Mouse (Mus musculus): Measurements from ENCODE around the gene Gpr26.

Gpr26 gene

GRCm38 (mm10) chr7:132025591-132025990 is 59.3 kb downstream of the Gpr26 start:
- DNase-seq (ENCODE audit: low read depth, low spot score), result no peak

DNA sequence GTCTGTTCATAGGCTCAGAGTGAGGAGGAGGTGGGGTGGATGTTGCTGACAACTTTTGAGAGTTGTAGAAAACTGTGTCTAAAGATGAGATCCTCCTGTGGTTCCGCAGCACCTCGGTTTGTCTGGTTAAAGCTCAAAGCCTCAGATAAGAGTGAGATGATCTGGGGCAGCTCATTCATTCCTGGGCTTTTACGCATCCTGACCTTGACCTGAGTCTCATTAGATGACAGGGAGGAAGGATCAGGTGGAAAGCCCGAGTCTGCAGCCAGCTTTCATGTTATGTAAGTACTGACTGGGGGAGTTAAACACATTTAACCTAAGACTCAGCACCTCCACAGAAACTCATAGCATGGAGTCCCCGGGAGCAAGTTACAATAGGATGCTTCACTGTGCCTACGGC is 60.4 kb downstream of the Gpr26 start:
- no peak for DNase-seq (ENCODE audit: low read depth, low spot score)

GRCm38 (mm10) chr7:132031940-132032531 is 65.8 kb downstream of the Gpr26 start:
- no peak for DNase-seq (ENCODE audit: low read depth, low spot score)
